Mouse (Mus musculus) mesoderm, embryonic 11.5 days (tissue): ENCODE measurements around the gene Mfsd4b4.
"Not testable (repeated sequence)": the region's sequence is repeated elsewhere in the genome, so short reads cannot be mapped to it uniquely, and the experiment has no call there.

ENCODE experiments used
- DNase-seq: peaks from one replicate; pipeline ENCODE4 v3.0.0-alpha.2; 2012; ENCODE audit warnings: low read depth, low spot score

Mfsd4b4 gene

GRCm38 (mm10) chr10:39898874-39899371 lies at the start of gene Mfsd4b4:
Gene Mfsd4b4, minus strand, starts transcription at chr10:39899238.
- peak; percentile 91 for DNase-seq

GRCm38 (mm10) chr10:39947195-39947594 lies 48.2 kb upstream of the Mfsd4b4 start:
- DNase-seq, result not testable (repeated sequence)

GRCm38 (mm10) chr10:39936553-39936952 lies 37.5 kb upstream of the Mfsd4b4 start:
- DNase-seq, result no peak

GRCm38 (mm10) chr10:39926616-39927139 lies 27.6 kb upstream of the Mfsd4b4 start, which contains the start of gene Mfsd4b2:
Gene Mfsd4b2, minus strand, starts transcription at chr10:39926923.
- DNase-seq, result peak; percentile 34

- not testable (repeated sequence) for DNase-seq
Measured at GRCm38 (mm10) chr10:39924556-39924955, 25.5 kb upstream of the Mfsd4b4 start.

- DNase-seq, result no peak
Measured at GRCm38 (mm10) chr10:39912616-39913015, 13.6 kb upstream of the Mfsd4b4 start.

GRCm38 (mm10) chr10:39908768-39909441 lies 9.9 kb upstream of the Mfsd4b4 start:
- no peak for DNase-seq

- no peak for DNase-seq
Measured at GRCm38 (mm10) chr10:39906799-39907658, 8.0 kb upstream of the Mfsd4b4 start.

- no peak for DNase-seq
Measured at GRCm38 (mm10) chr10:39904191-39904590, 5.2 kb upstream of the Mfsd4b4 start.

GRCm38 (mm10) chr10:39896503-39896902 lies 2.5 kb downstream of the Mfsd4b4 start:
- no peak for DNase-seq

- DNase-seq, result no peak
Measured at GRCm38 (mm10) chr10:39893702-39894697, 5.0 kb downstream of the Mfsd4b4 start.

- DNase-seq, result no peak
Measured at GRCm38 (mm10) chr10:39888621-39889020, 10.4 kb downstream of the Mfsd4b4 start.

- DNase-seq, result no peak
Measured at GRCm38 (mm10) chr10:39865509-39865908, 33.5 kb downstream of the Mfsd4b4 start.

GRCm38 (mm10) chr10:39842621-39843020 lies 56.4 kb downstream of the Mfsd4b4 start:
- no peak for DNase-seq
